Mouse (Mus musculus) duodenum, adult 2 months (tissue): ENCODE data around the gene Tmem131l. TPM values are rescaled to one million over a fixed set of nuclear protein-coding genes. Genes with fewer than 3 reads are reported as not detected.

Experiments
- polyA plus RNA-seq: library from polyadenylated mRNA; depleted of rRNA; stranded (reverse); fragments of >200 nt; gene quantifications from 2 replicates; pipeline ENCODE4 v1.2.3, GENCODE M21; 2012; ENCODE audit warnings: low replicate concordance; rRNA removed

Gene Tmem131l
- 10.5 and 12.8 TPM in 2 replicates for polyA plus RNA-seq

DNA sequence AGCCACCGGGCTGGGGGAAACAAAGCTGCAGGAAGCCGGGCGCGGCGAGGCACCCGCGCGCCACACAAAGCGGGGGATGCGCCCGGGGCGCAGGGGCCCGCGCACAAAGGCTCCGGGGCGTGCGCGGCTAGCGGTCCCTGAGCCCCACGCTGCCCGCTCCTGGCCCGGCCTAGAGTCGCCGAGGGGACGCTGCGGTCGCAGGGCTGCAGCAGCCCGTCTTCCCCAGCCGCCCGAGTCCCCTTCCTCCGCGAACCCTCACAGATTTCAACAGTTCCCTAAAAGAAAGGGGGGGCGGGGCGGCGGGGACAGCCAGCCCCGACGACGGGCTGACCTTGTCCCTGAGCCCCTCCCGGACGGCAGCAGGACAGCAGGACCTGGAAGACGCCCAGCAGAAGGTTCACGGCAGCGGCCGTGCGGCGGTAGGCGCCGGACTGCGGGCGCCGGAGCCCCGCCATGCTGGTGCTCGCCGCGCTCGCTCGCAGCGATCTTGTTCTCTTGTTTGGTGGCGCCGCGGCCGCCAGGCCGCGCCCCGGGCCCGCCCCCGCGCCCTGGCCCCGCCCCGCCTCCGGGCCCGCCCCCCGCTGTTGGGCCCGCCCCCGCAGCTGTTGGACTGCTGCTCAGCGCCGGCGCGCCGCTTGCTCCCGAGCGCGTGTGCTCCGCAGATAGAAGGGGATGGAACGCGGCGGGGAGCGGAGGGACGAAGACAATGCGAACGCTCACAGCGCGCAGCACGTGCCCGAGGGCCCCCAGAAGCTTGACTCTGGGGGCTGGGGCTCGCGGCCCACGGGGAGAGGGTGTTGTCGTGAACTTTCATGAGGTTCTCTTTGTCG, at the start of gene Tmem131l:
TSS of gene Tmem131l (minus strand) at position 530 of the 830 bp plus-strand sequence.

Other genes with a start within 250 kb of the Tmem131l start
- 0.72 and 1.00 TPM in 2 replicates for gene Tlr2, start 198.4 kb downstream of the Tmem131l start, polyA plus RNA-seq
- gene Mnd1, start 115.6 kb upstream of the Tmem131l start, polyA plus RNA-seq: 0.21 TPM in 1 of 2 replicates, not detected in the other
- not detected in 2 replicates for gene Gm6525, start 133.9 kb upstream of the Tmem131l start, polyA plus RNA-seq